Mouse (Mus musculus): ENCODE data around the gene Sesn2. TPM values are rescaled to one million over a fixed set of nuclear protein-coding genes. Genes with fewer than 3 reads are reported as not detected.
"Not testable (repeated sequence)": the region's sequence is repeated elsewhere in the genome, so short reads cannot be mapped to it uniquely, and the experiment has no call there.

Gene Sesn2
- total RNA-seq (2021), result 1 to 10 TPM; 1.5 to 2.1 TPM
- long read RNA-seq, experiment 1, result 0 reads
- long read RNA-seq, experiment 2, result 0 reads

DNA sequence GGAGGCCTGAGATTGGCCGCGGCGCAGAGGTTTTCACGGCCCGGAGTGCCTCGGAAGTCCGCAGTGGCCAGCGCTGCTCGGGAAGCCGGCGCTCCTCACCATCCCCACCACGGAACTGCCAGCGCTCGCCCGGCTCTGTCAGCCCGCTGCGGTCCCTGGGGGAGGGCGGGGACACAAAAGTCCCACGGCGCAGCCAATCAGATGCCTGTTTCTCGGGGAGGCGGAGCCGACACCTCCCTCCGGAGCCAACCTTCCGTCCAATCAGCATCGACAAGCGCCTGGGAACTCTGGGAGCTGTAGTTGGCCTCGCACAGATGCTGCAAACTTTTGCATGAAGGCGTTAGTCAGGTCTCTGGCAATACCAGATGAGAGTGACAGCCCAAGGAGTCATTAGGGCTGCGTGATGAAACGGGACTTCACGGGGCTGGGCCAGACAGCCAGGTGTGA, at the start of gene Sesn2:
Sesn2 (minus strand) TSS at position 150 of the 447 bp plus-strand sequence.
- intact Hi-C loops (cut with DNase I), result loop anchor here (2.0 to 10.0 kb wide), 2 partner anchors 88 to 236 kb away; partner anchors contain the start of genes Phactr4 and Taf12
- Histone ChIP-seq H3K27ac (peak within 1 kb of the TSS; percentile 91), H3K4me3 (peak within 1 kb of the TSS; percentile 98)
- DNase-seq, result peak; percentile 99
- TF ChIP-seq CTCF (IDR thresholded peaks at IDR 0.05), result 0 out of 2 replicates have a peak, but pooled peaks have one; percentile 1

- intact Hi-C loops (cut with DNase I); H3K27ac ChIP-seq; H3K4me3 ChIP-seq; DNase-seq: not testable (repeated sequence)
Observed at GRCm38 (mm10) chr4:132555550-132555949, 45.2 kb upstream of the Sesn2 start.

DNA sequence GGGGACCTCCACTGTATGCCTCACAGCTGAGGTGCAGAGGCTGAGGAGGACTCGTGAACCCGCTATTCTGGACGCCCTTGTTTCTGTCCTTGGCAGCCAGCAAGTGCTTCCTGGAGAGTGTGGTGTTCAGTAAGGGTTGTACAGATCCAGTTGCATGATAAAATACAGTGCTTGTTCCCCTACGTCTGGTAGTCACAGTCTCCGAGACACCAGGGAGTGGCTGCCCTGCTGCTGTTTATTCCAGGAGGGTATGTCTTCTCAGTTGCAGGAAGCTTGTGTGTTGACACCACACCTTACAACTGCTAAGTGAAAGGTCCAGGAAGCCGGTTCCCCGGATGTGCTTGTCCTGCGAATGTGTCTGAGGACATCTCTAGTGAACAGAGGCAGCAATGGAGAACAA, 44.4 kb upstream of the Sesn2 start:
- Histone ChIP-seq H3K4me3 (no peak overlapping the region), H3K27ac (no peak overlapping the region)
- no peak for TF ChIP-seq CTCF (IDR thresholded peaks at IDR 0.05)
- DNase-seq, result no peak
- intact Hi-C loops (cut with DNase I), result no loop called here

DNA sequence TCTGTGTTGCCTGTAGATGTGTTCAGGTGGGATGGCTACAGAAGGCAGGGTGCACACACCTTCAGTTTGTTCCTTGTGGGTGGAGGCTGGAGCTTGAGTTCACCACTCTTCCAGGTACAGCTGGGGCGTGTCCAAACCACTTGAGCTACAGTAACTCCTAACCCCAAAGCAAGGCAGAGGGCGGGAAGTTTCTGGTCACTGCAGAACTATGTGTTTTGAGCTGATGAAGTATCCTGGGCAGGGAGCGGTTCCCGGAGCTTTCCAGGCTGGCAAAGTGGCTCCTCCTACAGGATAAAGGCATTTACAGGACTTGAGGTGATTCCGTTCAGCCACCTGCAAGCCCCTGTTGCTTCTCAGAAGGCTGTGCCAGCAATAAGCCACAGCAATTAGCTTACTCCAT, 43.9 kb upstream of the Sesn2 start:
- intact Hi-C loops (cut with DNase I), result no loop called here
- no peak for DNase-seq
- no peak for TF ChIP-seq CTCF (IDR thresholded peaks at IDR 0.05)
- H3K4me3 ChIP-seq, result no peak overlapping the region
- H3K27ac ChIP-seq, result no peak overlapping the region

GRCm38 (mm10) chr4:132545851-132546250, 35.5 kb upstream of the Sesn2 start:
- intact Hi-C loops (cut with DNase I), result loop anchor here (1.0 to 10.0 kb wide), 3 partner anchors 90 to 379 kb away; partner anchors contain the start of gene Fam76a
- no peak overlapping the region for H3K27ac ChIP-seq
- peak; percentile 87 for TF ChIP-seq CTCF (IDR thresholded peaks at IDR 0.05)
- no peak overlapping the region for H3K4me3 ChIP-seq
- DNase-seq, result peak; percentile 69

DNA sequence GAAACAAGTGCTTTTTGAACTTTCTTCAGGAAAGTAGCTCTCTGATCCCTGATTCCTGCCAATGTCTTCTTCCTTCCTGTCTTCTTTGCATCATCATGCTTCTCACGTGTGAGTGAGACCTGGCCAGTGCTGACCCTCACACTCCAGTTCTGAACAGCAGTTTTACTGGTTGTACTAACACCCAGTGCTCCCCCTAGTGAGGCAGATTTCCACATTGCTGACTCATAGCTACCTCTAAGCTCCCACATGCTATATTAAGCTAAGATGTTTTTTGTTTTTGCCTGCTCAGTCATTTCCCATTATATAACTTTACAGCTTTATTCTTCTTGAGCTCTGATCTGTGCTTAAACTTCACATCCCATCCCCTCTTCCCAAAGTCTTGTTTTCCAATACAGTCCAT, 32.4 kb upstream of the Sesn2 start:
- Histone ChIP-seq H3K4me3 (peak overlapping the region; percentile 47), H3K27ac (peak overlapping the region; percentile 80)
- DNase-seq, result peak; percentile 26
- peak; percentile 27 for TF ChIP-seq CTCF (IDR thresholded peaks at IDR 0.05)
- intact Hi-C loops (cut with DNase I), result loop anchor here (10.0 kb wide), 1 partner anchor 382 kb away; the partner anchor contains the start of gene Fam76a

DNA sequence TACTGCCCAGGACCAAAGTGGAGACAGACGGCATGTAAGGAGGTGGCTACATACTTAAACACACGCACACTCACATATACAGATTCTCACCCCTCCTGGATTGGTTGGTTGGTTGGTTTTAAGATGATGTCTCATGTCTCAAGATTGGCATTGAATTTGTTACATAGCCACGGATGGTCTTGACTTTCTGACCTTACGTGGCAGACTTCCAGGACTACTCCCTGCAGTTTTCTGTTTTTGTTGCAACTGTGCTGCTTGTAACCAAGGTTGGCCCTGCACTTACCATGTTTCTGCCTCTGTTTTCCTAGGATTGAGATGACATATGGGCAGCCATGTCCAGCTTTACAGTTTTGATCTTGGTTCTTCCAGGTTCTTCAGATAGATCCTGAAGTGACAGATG, 31.1 kb upstream of the Sesn2 start:
- no peak for DNase-seq
- H3K27ac ChIP-seq, result no peak overlapping the region
- H3K4me3 ChIP-seq, result no peak overlapping the region
- no peak for TF ChIP-seq CTCF (IDR thresholded peaks at IDR 0.05)
- intact Hi-C loops (cut with DNase I), result loop anchor here (10.0 kb wide), 1 partner anchor 383 kb away; the partner anchor contains the start of gene Fam76a

- H3K27ac ChIP-seq, result no peak overlapping the region
- intact Hi-C loops (cut with DNase I), result no loop called here
- no peak overlapping the region for H3K4me3 ChIP-seq
- no peak for TF ChIP-seq CTCF (IDR thresholded peaks at IDR 0.05)
- DNase-seq, result no peak
Observed at GRCm38 (mm10) chr4:132539481-132539880, 29.2 kb upstream of the Sesn2 start.

- H3K4me3 ChIP-seq, result peak within 1 kb of the TSS; percentile 99
- peak; percentile 97 for DNase-seq
- no peak for TF ChIP-seq CTCF (IDR thresholded peaks at IDR 0.05)
- H3K27ac ChIP-seq, result peak within 1 kb of the TSS; percentile 93
- intact Hi-C loops (cut with DNase I), result no loop called here
Observed at GRCm38 (mm10) chr4:132535406-132536121, 25.3 kb upstream of the Sesn2 start, which contains the start of gene Dnajc8. Gene Dnajc8 (plus strand): TSS chr4:132535550.

DNA sequence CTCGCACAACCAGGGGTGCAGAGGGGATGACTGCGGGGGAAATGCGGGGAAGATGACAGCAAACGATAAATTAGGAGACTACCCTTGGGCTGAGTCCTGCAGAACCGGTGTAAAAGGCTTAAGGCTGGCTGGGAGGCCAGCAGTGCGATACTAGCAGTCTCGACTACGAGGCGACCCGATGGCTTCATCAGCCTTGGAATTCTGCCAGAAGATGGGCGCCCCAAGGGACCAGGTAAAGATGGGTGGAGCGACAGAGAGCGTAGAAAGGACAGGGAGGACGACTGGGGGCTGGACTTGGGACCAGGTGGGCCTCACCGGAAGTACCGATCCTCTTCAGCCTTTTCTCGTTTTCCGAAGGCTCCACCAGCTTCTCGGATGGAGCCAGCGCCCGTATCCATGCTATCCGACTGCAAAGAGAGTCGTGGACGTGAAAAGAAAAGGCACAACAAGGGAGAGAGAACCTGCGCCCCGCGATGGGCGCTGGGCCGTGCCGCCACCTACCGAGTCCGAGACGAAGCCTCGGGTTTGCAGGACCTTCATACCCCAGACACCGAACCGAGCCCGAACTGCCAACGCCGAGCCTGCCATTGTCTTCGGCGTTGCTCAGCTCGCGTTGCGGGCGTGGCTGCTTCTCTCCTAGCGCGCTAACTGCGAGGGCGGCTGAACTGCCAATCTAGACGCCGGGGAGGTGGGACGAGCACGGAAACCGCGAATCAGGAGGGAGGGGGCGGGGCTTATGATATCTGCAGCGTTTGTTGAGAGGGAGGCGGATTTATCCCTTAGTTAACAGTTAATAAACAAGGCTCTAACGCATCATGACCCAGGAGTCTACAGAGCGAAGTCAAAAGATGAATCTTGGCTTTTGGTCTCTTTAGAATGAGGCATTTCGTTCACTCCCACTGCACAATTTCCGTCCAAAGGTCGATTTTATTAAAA, 22.9 kb upstream of the Sesn2 start, which contains the start of gene Atpif1:
Atpif1 (minus strand) TSS at position 679 of the 936 bp plus-strand sequence.
- peak; percentile 93 for DNase-seq
- peak within 1 kb of the TSS; percentile 90 for H3K27ac ChIP-seq
- no peak for TF ChIP-seq CTCF (IDR thresholded peaks at IDR 0.05)
- peak within 1 kb of the TSS; percentile 89 for H3K4me3 ChIP-seq
- intact Hi-C loops (cut with DNase I), result loop anchor here (2.0 kb wide), 1 partner anchor 14 kb away; no protein-coding TSS in a partner anchor

GRCm38 (mm10) chr4:132532496-132532895, 22.2 kb upstream of the Sesn2 start:
- no peak for DNase-seq
- Histone ChIP-seq H3K4me3 (peak overlapping the region; percentile 89), H3K27ac (peak overlapping the region; percentile 90)
- intact Hi-C loops (cut with DNase I), result loop anchor here (2.0 kb wide), 1 partner anchor 14 kb away; no protein-coding TSS in a partner anchor
- TF ChIP-seq CTCF (IDR thresholded peaks at IDR 0.05), result no peak
